Mouse (Mus musculus): ENCODE results near the gene Vmn1r7.

GRCm38 (mm10) chr6:57034674-57035073, 9.6 kb upstream of the Vmn1r7 start:
- TF ChIP-seq CTCF (IDR thresholded peaks at IDR 0.05; ENCODE audit: low read depth) (no peak), EP300 (IDR thresholded peaks at IDR 0.05; ENCODE audit: low read depth) (no peak)

All from heart, postnatal 0 days (tissue).